Mouse (Mus musculus): ENCODE results near the gene Emc8. TPM values are rescaled to one million over a fixed set of nuclear protein-coding genes. Genes with fewer than 3 reads are reported as not detected.
A peak's percentile ranks its signal among the peaks of the same experiment; 100 is the strongest.

Emc8 gene
- polyA plus RNA-seq, 1 experiment from 2014 or later = 205 TPM

GRCm38 (mm10) chr8:120666807-120667470, 1.4 kb downstream of the Emc8 start:
- WGBS = 2% methylated on average over 17 of the region's 17 CpGs
- Histone ChIP-seq H3K4me2 (peak overlapping the region; percentile 83), H3K9me3 (no peaks in the 10 kb centered on the region), H3K4me3 (peak overlapping the region; percentile 85), H3K36me3 (peaks cover 25% of the 10 kb centered on the region), H3K27me3 (no peaks in the 10 kb centered on the region), H3K4me1 (peaks cover 40% of the 10 kb centered on the region), H3K27ac (no peak overlapping the region), H3K9ac (peak overlapping the region; percentile 98)
- no peak for ATAC-seq (ENCODE audit: insufficient number of reproducible peaks, low FRiP score, low TSS enrichment, low read depth)

GRCm38 (mm10) chr8:120665726-120666455, 2.5 kb downstream of the Emc8 start:
- Histone ChIP-seq H3K9ac (peak overlapping the region; percentile 98; the same call in 1 of the 2 replicates), H3K4me1 (peaks cover 40% of the 10 kb centered on the region), H3K27ac (no peak overlapping the region), H3K9me3 (no peaks in the 10 kb centered on the region), H3K4me2 (peak overlapping the region; percentile 83), H3K36me3 (peaks cover 16% of the 10 kb centered on the region), H3K4me3 (peak overlapping the region; percentile 85), H3K27me3 (no peaks in the 10 kb centered on the region)
- no peak for ATAC-seq (ENCODE audit: insufficient number of reproducible peaks, low FRiP score, low TSS enrichment, low read depth)
- 70% methylated on average over 3 of the region's 3 CpGs for WGBS

GRCm38 (mm10) chr8:120664566-120664965, 3.8 kb downstream of the Emc8 start:
- ATAC-seq (ENCODE audit: insufficient number of reproducible peaks, low FRiP score, low TSS enrichment, low read depth) = no peak
- H3K27me3 ChIP-seq = no peaks in the 10 kb centered on the region
- peaks cover 7% of the 10 kb centered on the region; the same call in 1 of the 2 replicates for H3K36me3 ChIP-seq
- H3K4me1 ChIP-seq = peaks cover 40% of the 10 kb centered on the region
- H3K9me3 ChIP-seq = no peaks in the 10 kb centered on the region
- WGBS = 81% methylated on average over 6 of the region's 6 CpGs
- H3K4me3 ChIP-seq = no peak overlapping the region
- H3K9ac ChIP-seq = no peak overlapping the region
- H3K27ac ChIP-seq = no peak overlapping the region
- no peak overlapping the region for H3K4me2 ChIP-seq

GRCm38 (mm10) chr8:120657415-120657814, 11.0 kb downstream of the Emc8 start:
- 91% methylated on average over 8 of the region's 8 CpGs for WGBS
- no peak overlapping the region for H3K4me2 ChIP-seq
- H3K4me1 ChIP-seq = no peaks in the 10 kb centered on the region
- no peak overlapping the region for H3K27ac ChIP-seq
- ATAC-seq (ENCODE audit: insufficient number of reproducible peaks, low FRiP score, low TSS enrichment, low read depth) = no peak
- no peak overlapping the region for H3K4me3 ChIP-seq
- no peak overlapping the region for H3K9ac ChIP-seq
- H3K27me3 ChIP-seq = no peaks in the 10 kb centered on the region
- H3K9me3 ChIP-seq = no peaks in the 10 kb centered on the region
- H3K36me3 ChIP-seq = peaks cover 67% of the 10 kb centered on the region

GRCm38 (mm10) chr8:120656322-120657052, 11.9 kb downstream of the Emc8 start:
- Histone ChIP-seq H3K9me3 (no peaks in the 10 kb centered on the region), H3K27me3 (no peaks in the 10 kb centered on the region), H3K9ac (no peak overlapping the region), H3K4me1 (no peaks in the 10 kb centered on the region), H3K4me2 (no peak overlapping the region), H3K4me3 (no peak overlapping the region), H3K27ac (no peak overlapping the region), H3K36me3 (peaks cover 67% of the 10 kb centered on the region)
- 97% methylated on average over 7 of the region's 7 CpGs for WGBS
- ATAC-seq (ENCODE audit: insufficient number of reproducible peaks, low FRiP score, low TSS enrichment, low read depth) = no peak

GRCm38 (mm10) chr8:120647532-120647931, 20.8 kb downstream of the Emc8 start, which contains the start of gene 1190005I06Rik:
1190005I06Rik (minus strand) TSS chr8:120647632.
- 47% methylated on average over 7 of the region's 7 CpGs for WGBS
- Histone ChIP-seq H3K4me2 (no peak within 1 kb of the TSS), H3K36me3 (no peaks in the 10 kb centered on the region), H3K4me1 (peaks cover 4% of the 10 kb centered on the region; the same call in 1 of the 2 replicates), H3K9me3 (no peaks in the 10 kb centered on the region), H3K27ac (no peak within 1 kb of the TSS), H3K27me3 (no peaks in the 10 kb centered on the region), H3K9ac (no peak within 1 kb of the TSS), H3K4me3 (no peak within 1 kb of the TSS)
- ATAC-seq (ENCODE audit: insufficient number of reproducible peaks, low FRiP score, low TSS enrichment, low read depth) = no peak

- H3K27ac ChIP-seq = peak overlapping the region; percentile 27
- 68% methylated on average over 7 of the region's 7 CpGs for WGBS
These were observed 23.7 kb downstream of the Emc8 start for GRCm38 (mm10) chr8:120644663-120645062.

GRCm38 (mm10) chr8:120642031-120642662, 26.2 kb downstream of the Emc8 start:
- Histone ChIP-seq H3K4me3 (no peak overlapping the region), H3K4me1 (peaks cover 4% of the 10 kb centered on the region; the same call in 1 of the 2 replicates), H3K9me3 (no peaks in the 10 kb centered on the region), H3K9ac (no peak overlapping the region), H3K4me2 (no peak overlapping the region), H3K27me3 (no peaks in the 10 kb centered on the region), H3K36me3 (no peaks in the 10 kb centered on the region), H3K27ac (no peak overlapping the region)
- ATAC-seq (ENCODE audit: insufficient number of reproducible peaks, low FRiP score, low TSS enrichment, low read depth) = no peak
- 75% methylated on average over 10 of the region's 10 CpGs for WGBS

More at GRCm38 (mm10) chr8:120644663-120645062, 23.7 kb downstream of the Emc8 start:
- Histone ChIP-seq H3K9me3 (no peaks in the 10 kb centered on the region), H3K4me3 (no peak overlapping the region), H3K27me3 (no peaks in the 10 kb centered on the region), H3K4me2 (no peak overlapping the region), H3K4me1 (peaks cover 4% of the 10 kb centered on the region; the same call in 1 of the 2 replicates), H3K36me3 (no peaks in the 10 kb centered on the region), H3K9ac (no peak overlapping the region)
- ATAC-seq (ENCODE audit: insufficient number of reproducible peaks, low FRiP score, low TSS enrichment, low read depth) = no peak

- WGBS = 38% methylated on average over 8 of the region's 8 CpGs
- no peaks in the 10 kb centered on the region for H3K27me3 ChIP-seq
- ATAC-seq (ENCODE audit: insufficient number of reproducible peaks, low FRiP score, low TSS enrichment, low read depth) = no peak
- no peak overlapping the region for H3K4me3 ChIP-seq
- no peak overlapping the region for H3K9ac ChIP-seq
- no peaks in the 10 kb centered on the region for H3K9me3 ChIP-seq
- peaks cover 4% of the 10 kb centered on the region; the same call in 1 of the 2 replicates for H3K4me1 ChIP-seq
- H3K4me2 ChIP-seq = no peak overlapping the region
- no peaks in the 10 kb centered on the region for H3K36me3 ChIP-seq
- H3K27ac ChIP-seq = no peak overlapping the region
These were observed 27.1 kb downstream of the Emc8 start for GRCm38 (mm10) chr8:120641245-120641644.

- peak overlapping the region; percentile 52 for H3K9ac ChIP-seq
- H3K36me3 ChIP-seq = no peaks in the 10 kb centered on the region
- no peaks in the 10 kb centered on the region for H3K9me3 ChIP-seq
- H3K4me1 ChIP-seq = peaks cover 33% of the 10 kb centered on the region
- peak overlapping the region; percentile 69 for H3K4me3 ChIP-seq
- peaks cover 19% of the 10 kb centered on the region for H3K27me3 ChIP-seq
- no peak overlapping the region for H3K27ac ChIP-seq
- H3K4me2 ChIP-seq = peak overlapping the region; percentile 98
- under 1% methylated on average over 41 of the region's 42 CpGs for WGBS
- no peak for ATAC-seq (ENCODE audit: insufficient number of reproducible peaks, low FRiP score, low TSS enrichment, low read depth)
These were observed 34.0 kb downstream of the Emc8 start for GRCm38 (mm10) chr8:120634329-120634839.

- H3K9ac ChIP-seq = peak overlapping the region; percentile 52
- no peaks in the 10 kb centered on the region for H3K36me3 ChIP-seq
- ATAC-seq (ENCODE audit: insufficient number of reproducible peaks, low FRiP score, low TSS enrichment, low read depth) = no peak
- H3K9me3 ChIP-seq = no peaks in the 10 kb centered on the region
- H3K4me3 ChIP-seq = peak overlapping the region; percentile 69
- 3% methylated on average over 44 of the region's 44 CpGs for WGBS
- peaks cover 19% of the 10 kb centered on the region for H3K27me3 ChIP-seq
- H3K4me2 ChIP-seq = peak overlapping the region; percentile 98
- no peak overlapping the region for H3K27ac ChIP-seq
- peaks cover 33% of the 10 kb centered on the region for H3K4me1 ChIP-seq
These were observed 34.6 kb downstream of the Emc8 start for GRCm38 (mm10) chr8:120633665-120634271.

Data from limb, embryonic 15.5 days (tissue).